Mouse (Mus musculus) frontal cortex, postnatal 36 days (tissue): Measurements from ENCODE around the gene Mtmr12.

Experiments
- DNase-seq, 2 experiments: peaks; one replicate each; pipeline ENCODE4 v3.0.0; 2022; ENCODE audit warnings: low spot score in 2 of 2

The Mtmr12 gene

DNA sequence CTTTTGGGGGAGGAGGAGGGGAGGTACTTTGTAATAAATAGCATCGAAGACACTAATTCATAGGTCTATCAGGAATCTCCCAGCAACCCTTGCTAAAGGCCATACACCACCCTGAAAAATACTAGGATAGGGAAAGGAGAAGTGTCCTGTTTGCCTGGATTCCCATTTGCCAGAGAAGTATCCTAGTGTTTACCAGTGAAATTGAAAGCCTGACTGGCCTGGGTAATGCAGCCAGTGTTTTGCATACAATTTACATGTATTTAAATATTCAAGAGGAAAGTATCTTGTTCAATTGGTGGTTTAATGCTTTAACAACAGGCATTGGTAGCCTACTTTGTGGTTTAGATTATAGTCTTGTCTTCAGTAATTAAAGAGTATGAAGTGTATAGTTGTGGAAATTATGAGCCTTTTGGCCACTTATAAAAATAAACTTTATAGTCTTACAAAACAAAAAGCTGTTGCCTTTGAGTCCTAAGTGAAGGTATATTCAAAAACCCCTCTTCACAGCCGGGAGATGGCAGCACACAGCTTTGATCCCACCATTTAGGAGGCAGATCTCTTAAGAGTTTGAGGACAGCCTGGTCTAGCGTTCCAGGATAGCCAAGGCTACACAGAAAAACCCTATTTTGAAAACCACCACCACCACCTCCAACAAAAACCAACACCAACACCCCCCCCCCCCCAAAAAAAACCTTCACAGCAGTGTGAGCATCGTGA lies 69.4 kb downstream of the Mtmr12 start:
- no peak for DNase-seq

DNA sequence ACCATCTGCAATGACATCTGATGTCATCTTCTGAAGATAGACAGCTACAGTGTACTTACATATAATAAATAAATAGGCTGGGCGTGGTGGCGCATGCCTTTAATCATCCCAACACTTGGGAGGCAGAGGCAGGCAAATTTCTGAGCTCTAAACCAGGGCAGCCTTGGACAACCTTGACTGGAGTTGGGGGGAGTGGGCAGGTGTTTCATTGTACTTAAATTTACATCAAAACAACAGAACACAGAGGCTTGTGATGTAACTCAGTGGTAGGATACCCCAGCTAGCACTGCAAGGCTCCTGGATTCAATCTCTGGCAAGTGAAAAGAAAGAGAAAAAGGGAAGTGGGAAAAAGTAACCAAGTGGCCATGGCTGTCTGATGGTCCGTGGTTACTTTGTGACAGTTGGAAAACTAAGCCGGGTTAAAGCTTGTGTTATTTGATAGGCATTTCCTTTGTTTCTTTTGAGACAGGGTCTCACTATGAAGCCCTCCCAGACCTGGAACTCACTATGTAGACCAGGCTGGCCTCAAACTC lies 70.3 kb downstream of the Mtmr12 start:
- DNase-seq, result no peak

DNA sequence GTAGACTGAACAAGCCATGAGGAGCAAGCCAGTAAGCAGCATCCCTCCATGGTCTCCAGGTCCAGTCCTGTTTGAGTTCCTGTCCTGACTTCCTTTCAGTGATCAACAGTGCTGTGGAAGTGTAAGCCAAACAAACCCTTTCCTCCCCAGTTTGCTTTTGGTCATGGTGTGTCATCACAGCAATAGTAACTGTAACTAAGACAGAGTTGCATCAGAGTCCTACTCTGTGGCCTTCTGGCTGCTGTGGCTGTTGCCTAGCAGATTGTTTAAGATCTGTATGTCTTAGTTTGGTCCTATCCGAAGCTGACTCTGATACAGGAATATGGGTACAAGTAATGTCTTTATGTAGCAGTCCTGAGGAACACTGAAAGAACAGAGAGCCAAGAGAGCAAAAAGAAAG lies 75.0 kb downstream of the Mtmr12 start:
- DNase-seq, result no peak

DNA sequence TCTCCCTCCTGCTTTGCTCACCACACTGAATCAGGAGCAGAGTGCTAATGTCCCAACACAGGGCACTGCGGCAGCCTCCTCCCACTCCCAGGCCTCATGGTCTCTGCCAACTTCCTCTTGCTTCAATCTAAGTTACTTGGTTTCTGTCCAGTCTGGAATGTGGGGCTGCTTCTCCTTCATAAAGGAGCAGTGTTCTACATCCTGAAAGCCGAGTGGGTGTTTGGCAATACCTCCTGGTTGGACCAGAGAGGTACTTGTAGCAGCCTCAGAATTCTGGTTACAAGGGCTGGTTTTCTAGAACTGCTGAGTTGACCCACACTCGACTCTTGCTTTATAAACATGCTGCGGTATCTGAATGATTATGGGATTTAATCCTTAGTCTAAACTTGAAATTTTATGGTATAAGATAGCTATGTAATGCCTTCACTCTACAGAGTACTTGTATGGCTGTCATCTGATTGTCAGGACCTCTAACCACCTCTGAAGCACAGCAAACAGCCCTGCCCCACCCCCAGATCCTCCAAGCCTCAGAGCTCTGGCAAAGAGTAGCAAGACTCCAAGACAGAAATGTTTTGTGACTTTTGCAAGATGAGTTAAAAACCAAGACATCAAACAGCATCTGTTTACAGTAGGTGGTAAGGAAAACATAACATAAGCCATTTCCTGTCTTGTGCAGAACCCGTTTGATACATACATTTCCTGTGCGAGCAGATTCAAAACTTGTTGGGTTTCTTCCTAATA lies 80.1 kb downstream of the Mtmr12 start:
- peak in 1 of 2 experiments; percentile 26 for DNase-seq

DNA sequence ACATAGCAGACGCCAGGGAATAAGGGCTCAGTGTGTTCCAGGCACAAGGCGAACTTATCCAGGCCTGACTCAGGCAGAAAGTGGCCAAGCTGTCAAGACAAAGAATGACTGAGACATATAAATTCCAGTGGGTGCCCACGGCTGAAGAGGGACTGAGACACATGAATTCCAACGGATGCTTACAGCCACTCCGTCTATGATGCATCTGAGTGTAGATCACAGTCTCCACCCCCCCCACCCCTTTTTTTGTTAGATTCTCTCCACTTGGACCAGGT lies 80.6 kb downstream of the Mtmr12 start:
- no peak for DNase-seq

DNA sequence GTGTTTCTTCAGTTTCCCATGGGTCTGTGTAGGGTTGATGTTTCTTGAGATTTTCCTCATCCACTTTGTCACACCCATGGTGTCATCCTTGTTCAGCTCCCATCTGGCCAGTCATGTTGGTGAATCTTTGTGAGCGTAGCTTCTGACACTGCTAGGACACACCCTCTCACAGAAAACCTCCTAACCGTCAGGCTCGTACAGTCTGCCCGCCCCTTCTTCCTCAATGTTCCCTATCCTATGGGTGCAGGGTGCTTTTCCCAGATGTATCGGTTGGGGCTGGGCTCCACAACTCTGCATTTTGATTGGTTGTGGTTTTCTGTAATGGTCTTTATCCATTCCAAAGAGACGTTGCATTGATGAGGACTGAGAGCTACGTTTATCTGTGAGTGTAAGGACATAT lies 85.5 kb downstream of the Mtmr12 start:
- no peak for DNase-seq

DNA sequence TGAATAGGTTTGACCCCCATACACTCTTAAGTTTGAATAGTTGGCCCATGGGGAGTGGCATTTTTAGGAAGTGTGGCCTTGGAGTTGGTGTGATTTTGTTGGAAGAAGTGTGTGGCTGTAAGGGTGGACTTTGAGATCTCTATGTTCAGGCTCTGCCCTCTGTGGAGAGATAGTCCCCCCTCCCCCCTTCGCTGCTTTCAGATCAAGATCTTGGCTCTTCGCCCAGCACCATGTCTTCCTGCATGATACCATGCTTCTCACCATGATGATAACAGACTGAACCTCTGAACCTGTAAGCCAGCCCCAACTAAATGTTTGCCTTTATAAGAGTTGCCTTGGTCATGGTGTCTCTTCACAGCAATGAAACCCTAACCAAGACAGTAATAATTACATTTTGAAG lies 86.9 kb downstream of the Mtmr12 start:
- no peak for DNase-seq

DNA sequence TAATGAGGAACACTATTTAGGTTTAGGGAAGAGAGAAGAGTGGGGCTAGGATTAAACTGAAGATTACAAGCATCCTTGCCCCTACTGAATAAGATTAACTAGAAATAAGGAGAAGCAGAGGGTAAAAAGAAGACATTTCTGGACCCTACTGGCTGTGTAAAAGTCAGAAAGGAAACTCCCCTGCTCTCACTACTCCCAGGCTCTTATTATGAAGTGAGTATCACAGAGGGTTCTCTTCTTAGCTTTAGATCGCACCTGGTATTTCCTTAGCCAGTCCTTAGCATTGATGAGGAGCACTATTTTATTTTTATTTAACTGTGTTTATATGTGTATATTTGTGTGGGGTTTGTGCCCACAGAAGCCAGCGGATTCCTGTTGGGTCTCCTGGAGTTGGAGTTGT lies 91.4 kb downstream of the Mtmr12 start:
- no peak for DNase-seq

DNA sequence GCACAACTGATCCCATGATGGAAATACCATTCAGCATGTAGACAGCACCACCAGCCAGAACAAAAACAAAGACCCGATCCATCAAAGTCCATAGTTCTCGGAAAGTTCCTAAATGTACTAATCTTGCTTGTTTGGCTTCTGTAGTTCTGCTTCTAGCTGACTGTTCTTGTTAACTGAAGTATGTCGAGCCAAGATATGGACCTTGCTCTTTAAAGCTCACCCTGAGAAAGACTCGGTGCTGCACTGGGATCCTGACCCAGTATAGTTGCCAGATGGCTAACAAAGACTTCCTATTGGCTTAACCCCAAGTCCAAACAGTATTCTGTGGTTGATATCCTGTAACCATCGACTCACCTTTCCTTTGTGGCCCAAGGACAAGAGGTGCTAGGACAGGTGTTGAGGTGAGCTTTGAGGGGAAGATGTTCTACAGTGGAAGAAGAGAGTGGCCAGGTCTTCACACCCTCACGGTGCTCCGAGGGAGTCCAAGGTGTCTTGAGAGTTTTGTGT lies 93.5 kb downstream of the Mtmr12 start:
- DNase-seq, result no peak

DNA sequence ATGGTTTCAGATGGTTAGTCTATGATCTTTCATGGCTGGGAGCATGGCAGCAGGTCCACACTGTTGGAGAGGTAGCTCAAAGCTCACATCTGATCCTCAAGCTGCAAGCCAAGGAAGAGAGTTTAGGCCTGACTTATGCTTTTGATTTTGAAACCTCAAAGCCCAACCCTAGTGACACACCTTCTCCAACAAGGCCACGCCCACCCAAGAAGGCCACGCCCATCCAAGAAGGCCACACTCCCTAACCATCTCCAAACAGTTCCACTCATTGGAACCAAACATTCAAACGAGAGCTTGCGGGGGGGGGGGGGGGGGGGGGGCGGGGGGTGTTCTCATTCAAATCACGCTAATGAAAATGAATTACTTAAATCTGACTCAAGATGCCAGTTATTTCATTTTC lies 96.9 kb downstream of the Mtmr12 start:
- DNase-seq, result no peak

DNA sequence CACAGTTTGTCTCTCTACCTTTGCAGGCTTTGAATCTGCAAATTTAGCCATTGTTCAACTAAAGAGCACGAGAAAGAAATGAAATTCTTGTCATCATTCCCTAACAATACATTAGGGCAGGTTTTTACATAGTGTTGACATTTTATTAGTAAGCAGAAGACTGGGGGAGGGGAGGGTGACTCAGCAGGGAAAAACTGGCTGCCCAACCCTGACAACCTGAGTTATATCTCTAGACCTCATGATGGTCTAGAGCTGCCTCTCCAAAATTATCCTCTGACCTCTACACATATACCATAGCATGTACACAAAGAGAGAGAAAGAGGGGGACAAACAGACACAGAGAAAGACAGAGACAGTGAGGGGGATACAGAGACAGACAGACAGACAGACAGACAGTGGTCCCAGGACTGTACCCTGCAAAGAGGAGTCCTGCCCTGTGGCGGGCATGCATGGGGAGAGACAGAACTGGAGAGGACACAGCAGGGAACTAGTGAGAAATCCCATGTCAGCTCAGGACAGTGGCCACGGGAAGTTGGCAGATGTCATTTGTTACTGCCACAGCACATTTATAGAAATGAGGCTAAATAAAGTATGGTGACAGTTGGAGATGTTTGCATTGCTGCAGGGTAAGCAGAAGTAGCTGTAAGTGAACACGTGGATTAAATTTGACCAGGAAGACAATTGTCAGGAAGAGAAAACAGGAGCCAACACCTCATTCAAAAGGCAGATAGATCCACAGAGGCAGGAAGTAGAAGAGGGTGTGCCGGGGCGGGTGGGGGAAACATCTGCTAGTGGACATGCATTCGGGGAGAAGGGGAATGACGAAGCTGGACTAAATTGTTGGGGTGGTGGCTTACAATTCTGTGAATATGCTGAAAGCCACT lies 101.6 kb downstream of the Mtmr12 start:
- DNase-seq, result peak in 1 of 2 experiments; percentile 40

DNA sequence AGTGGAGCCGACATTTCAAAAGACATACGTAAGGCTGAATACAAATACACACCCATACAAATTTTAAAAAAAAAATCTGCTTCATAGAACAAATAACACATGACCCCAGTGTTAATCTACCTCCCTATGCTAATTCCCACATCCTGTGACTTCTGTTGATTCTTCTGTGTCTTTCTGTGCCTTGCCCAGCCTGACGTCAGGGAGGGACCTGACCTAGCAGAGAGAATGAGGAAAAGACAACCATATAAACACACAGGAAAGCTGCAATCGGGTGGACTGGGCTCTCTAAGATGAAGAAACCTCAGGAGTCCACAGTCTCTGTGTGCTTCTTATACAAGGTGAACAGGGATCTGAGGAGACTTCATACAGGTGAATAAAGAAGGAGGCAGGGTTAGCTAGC lies 102.3 kb downstream of the Mtmr12 start:
- DNase-seq, result no peak

DNA sequence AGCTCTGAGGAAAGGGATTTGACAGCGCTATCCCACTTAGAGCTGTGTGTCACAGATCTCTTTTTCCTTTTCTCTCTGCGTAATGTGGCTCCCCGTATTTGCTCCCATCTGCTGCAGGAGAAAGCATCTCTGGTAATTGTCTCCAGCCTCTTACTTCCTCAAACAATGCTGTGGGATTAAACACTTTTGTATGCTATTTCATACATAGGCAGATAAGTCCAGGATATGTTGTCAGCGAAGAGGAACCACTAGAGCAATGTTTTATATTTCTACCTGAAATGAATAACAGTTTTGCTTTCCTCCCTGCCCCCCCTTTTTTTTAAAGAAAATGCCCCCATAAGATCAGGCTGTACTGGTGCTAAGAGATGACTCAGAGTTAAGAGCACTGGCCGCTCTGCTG lies 103.7 kb downstream of the Mtmr12 start:
- DNase-seq, result no peak

DNA sequence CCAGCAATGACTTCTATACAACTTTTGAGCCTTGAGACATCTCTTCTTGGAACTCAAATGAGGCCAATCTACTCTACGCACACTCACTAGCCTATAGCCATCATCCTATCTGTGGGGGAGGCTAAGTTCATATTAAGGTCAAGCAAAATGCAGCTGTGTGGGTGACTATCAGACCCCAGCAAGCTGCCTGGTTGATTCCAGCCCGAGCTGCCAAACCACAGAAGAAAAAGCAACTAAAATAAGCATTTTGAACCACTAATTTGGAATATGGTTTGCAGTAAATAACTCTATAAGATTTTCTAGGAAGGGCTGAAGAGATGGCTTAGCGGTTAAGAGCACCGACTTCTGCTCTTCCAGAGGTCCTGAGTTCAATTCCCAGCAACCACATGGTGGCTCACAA lies 105.8 kb downstream of the Mtmr12 start:
- DNase-seq, result no peak

DNA sequence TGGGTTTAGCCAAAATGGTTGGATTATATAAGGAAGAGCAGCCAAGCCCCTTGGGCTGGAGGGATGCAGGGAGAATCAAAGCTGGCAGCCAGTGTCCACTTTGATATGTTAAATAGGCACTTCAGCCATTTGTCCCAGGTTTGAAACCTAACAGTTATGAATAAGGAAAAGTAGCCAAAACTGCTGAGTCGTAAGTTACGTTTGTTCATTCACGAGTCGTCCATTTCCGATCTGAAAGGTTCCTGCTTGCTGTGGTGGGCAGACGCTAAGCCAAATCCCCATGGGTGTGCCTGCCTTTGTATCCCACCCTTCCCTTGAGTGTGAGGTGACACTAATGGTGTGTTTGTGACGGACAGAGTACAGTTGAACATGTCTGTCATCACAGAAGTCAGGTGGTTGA lies 106.6 kb downstream of the Mtmr12 start:
- DNase-seq, result no peak

DNA sequence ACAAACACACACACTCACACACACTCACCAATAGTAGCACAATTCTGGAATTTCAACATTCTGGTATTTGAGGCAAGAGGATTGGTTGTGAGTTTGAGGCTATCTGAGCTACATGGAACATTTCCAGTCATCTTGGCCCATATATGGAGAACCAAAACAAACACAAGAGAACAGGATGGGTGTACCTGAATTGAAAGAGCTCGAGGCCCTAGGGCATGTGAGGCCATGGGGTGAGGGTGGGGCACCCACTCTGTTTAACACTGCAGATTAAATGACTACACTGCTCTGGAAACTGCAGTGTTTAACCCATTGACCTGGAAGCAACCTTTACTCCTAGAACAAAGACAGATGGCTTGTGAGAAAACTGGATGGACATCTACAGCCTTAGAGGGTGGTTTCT lies 108.4 kb downstream of the Mtmr12 start:
- DNase-seq, result no peak

DNA sequence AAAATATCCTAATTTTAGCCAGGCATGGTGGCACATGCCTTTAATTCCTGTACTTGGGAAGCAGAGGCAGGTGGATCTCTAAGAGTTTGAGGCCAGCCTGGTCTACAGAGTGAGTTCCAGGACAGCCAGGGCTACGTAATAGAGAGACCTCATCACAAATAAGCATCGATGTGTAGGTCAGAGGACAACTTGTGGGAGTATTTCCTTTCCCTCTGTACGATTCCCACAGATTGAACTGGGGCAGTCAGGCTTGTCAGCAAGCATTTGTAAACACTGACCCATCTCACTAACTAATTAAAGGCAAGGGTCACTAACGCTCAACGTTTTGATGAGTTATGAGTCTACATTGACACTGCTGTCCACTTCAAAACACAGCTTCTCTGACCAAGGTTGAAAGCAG lies 109.8 kb downstream of the Mtmr12 start:
- DNase-seq, result no peak

DNA sequence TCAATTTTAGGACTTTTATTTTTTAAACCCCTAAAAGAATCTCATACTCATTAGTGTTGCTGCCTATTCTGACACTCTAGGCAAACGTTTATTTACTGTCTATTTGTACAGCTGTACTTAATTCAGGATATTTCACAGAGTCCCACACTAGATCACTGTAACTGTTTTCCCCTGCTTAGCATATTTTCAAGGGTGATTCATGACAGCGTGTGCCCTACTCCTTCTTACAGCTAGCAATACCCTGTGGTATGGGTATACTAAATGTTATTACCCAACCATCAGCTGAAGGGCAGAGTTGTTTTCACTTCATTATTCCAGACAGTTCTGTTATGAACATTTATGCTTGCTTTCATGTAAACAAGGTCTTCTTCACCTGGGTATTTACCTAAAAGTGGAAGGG lies 111.2 kb downstream of the Mtmr12 start:
- DNase-seq, result no peak

DNA sequence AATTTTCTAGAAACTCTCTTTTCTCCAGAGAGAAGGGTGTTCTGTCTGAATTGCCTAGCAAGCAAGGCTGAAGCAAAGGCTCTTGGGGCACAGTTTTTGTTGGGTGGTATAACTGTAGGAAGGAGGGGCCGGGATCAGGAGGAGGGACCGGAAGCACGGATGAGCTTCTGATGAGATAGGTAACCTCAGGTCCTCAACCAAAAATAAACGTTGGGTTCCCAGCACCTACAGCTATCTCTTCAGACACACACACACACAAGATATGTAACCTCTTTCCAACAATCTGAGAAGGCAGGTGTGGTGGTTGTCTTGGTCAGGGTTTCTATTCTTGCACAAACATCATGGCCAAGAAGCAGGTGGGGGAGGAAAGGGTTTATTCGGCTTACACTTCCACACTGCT lies 112.5 kb downstream of the Mtmr12 start:
- no peak for DNase-seq

DNA sequence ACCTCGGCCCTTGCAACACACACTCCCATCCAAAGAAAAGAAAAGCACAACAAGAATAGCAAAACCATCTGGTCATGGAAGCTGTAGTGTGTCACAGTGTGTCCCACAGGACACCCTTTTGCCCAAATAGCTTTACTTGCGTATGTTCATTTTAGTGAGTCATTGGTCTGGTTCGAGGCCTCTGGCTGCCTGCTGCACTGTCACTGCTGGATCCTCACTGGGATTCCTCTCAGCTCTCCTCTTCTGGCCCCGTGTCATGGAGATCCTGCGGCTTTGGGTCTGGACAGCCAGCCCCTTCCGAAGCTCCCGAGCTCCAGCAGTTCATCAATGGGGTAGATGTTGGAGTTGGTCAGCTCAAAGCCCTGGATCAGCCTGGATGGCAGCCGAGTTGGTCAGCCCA lies 113.6 kb downstream of the Mtmr12 start:
- no peak for DNase-seq

DNA sequence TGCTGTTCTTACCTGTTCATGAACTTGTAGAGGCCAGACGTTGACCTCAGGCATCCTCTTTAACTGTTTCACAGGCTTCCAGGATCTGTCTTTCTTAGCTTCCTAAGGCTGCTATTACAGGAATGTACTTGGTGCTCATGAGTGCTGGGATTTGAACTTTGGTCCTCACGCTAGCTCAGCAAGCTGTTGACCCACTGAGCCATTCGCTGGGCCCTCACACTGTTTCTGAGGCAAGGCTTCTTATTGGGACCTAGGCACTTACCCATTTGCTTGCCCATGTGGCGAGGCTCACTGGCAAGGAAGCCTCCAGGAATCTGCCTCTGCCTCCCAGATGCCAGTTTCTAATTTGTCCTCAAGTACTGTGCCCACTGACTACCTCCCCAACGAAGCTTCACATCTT lies 115.1 kb downstream of the Mtmr12 start:
- no peak for DNase-seq

DNA sequence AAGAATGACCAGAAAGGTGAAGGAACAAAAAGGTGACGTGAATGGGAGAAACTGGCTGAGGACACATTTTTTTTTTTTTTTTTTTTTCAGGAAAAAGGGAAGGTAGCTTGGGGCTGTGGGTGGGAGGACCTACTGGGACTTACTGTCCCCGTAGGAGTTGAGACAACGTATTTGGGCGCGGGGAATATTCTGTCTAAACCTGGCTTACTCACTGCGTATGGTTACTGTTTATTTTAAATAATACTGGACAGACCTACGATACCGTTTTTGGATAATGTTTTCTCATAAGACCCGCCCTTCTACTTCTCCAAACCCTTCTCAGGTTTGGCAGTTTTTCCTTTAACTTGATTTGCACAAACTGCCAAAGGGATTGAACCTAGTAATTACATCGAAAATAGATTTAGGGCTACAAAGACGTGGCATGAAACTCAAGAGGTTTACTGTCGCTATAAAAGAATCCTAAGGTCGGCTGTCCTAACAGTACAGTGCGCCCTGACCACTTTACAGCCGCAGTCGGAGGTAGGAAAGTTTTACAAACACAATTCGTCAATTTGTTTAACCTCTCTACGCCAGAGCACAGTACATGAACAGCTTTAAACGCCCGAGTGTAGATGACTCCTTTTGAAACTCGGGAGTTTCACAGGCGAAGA lies 115.7 kb downstream of the Mtmr12 start:
- no peak for DNase-seq
